Mouse (Mus musculus): Measurements from ENCODE around the gene Epop. TPM values are rescaled to one million over a fixed set of nuclear protein-coding genes. Genes with fewer than 3 reads are reported as not detected.

The Epop gene
- total RNA-seq, 2 experiments from 2014 or later = 0.93 to 1.2 TPM

DNA sequence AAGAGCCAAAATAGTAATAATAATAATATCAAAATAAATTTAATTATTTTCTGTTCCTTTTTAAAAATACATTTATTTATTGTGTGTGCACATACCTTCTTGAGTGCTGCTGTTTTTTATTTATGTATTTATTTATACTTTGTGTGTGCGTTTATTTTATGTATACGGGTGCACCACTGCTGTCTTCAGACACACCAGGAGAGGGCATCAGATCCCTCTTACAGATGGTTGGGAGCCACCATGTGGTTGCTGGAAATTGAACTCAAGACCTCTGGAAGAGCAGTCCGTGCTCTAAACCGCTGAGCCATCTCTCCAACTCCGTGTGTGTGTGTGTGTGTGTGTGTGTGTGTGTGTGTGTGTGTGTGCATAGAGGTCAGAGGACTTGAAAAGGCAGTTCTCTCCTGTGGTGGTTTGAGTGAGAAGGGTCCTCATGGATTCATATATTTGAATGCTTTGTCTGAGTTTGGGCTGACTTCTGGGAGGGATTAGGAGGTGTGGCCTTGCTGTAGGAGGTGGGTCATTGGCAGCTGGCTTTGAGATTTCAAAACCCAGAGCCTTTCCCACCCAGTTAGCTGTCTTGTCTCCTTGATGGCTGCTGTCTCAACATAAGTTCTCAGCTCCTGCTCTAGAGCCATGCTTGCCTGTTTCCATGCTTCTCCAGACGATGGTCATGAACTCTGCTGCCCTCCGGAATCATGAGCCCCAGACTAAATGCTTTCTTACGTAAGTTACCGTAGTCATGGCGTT is 31.4 kb downstream of the Epop start:
- intact Hi-C loops (cut with DNase I) = no loop called here
- DNase-seq = no peak

DNA sequence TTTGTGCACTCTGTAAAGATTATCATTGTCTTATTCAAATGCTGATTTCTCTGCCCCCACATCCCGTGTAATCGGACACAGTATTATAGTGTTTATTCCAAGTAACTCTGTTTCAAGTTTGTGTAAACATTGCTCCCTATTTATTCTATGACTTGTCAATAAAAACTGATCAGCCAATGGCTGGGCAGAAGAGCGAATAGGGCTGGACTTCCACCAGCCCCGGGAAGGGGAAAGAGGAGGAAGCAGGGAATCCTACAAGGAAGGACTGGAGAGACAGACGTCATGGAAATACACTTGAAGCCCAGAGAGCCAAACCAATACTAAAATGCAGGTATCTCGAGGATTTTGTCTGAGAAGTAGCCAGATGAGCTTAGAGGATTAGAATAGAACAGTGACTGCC is 35.4 kb downstream of the Epop start:
- no peak for DNase-seq
- intact Hi-C loops (cut with DNase I) = no loop called here

DNA sequence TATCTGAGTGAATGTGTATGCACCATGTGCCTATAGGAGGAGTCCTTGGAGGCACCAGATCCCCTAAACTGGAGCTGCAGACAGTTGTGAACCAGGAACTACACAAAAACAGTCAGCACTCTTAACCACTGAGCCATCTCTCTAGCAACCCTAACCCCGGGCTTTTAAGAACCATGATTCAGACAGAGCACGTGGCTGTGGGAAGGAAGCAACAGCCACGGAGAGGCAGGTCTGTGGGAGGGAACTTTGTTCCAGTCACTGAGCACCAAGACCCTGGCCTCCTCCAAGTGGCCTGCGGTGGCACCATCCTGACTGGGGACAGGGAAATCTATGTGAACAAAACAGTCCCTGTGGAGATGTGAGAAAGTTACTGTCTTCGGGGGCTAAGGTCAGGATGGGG is 37.6 kb downstream of the Epop start:
- intact Hi-C loops (cut with DNase I) = no loop called here

DNA sequence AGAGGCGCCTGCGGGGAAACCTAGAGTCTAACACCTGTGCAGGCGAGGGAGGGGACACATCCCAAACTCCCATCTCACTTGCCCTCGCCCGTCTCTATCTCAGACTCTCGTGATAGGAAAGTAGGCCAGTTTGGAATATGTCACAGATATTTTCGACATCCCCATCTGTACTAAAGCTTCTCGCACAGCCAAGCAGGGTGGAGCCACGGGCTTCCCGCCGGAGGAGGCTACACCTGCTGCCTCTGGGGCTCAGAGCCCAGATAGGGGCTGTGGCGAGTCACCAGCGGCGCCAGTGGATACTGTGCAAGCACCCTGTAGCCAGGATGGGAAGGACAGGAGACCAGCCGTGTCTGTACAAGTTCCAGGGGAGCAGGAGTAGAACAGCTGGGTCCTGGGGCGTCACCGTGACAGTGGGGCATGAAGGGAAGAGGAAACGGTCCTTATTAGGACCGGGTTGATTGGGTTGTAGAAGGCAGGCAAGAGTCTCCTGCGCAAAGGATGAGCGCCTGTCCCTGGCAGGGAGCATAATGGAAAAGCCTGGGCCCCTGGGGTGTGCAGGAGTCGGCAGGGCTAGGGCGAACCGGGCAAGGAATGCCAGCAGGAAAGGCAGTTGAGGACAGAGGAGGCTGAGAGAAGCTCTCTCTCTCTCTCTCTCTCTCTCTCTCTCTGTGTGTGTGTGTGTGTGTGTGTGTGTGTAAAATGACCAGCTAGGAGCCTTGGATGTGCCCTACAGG is 39.1 kb downstream of the Epop start:
- intact Hi-C loops (cut with DNase I) = no loop called here
- no peak for DNase-seq

More for the DNA sequence above, 37.6 kb downstream of the Epop start:
- DNase-seq = no peak

DNA sequence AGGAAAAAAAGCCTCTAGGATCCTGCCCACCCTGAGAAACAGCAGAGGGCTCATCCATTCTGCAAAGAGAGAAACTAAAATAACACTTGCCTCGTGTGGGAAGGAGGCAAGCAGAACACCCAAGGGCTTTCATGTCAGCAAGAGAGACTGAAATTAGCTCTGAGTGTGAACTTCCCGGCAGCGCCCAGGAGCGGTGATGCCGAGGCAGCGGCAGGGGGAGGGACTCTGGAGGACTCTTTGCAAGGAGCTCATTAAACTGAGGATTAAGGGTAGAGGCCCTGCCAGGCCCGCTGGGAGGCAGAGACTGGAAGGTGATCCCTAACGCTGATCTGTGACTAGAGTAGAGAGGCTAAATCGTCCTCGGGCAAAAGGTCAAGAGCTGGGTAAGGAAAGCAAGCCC is 40.3 kb downstream of the Epop start:
- no peak for DNase-seq
- intact Hi-C loops (cut with DNase I) = no loop called here

DNA sequence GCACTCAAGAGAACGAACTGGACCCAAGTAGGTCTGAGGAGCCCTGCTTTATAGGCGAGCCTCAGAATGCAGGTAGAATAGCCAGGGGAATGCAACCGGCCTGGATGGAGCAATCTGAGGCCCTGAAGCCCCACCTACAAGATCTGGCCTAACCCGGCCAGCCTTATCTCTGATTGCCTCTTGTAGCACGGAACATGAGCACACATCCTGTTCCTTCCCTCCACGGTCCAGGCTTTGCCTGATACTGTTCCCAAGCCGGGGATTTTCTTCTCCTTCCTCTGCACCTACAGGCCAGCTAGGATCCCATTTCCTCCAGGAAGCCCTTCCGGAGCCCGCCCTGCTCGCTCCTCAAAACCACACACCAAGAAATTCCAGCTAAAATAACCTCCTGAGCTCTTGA is 43.6 kb downstream of the Epop start:
- intact Hi-C loops (cut with DNase I) = no loop called here
- DNase-seq = peak in 1 of 2 experiments; percentile 26

DNA sequence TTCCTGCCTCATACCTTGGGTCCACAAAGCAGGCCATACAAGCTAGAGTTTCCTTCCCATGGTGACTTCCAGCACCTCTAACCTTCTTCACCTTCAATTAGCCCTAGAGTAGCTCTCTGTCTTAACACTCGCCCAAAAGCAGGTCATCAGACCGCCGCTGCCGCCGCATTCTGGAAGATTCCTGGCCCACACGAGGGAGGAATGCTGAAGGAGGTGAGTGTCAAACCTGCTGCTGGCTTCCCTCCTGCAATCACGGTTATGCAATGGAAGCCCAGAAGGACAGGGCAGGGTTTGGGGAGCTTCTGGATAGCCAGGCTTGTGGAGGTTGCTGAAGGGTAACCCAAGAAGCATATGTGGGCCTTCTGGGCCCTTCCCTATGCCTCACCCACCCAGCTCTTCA is 45.0 kb downstream of the Epop start:
- intact Hi-C loops (cut with DNase I) = no loop called here
- DNase-seq = no peak

DNA sequence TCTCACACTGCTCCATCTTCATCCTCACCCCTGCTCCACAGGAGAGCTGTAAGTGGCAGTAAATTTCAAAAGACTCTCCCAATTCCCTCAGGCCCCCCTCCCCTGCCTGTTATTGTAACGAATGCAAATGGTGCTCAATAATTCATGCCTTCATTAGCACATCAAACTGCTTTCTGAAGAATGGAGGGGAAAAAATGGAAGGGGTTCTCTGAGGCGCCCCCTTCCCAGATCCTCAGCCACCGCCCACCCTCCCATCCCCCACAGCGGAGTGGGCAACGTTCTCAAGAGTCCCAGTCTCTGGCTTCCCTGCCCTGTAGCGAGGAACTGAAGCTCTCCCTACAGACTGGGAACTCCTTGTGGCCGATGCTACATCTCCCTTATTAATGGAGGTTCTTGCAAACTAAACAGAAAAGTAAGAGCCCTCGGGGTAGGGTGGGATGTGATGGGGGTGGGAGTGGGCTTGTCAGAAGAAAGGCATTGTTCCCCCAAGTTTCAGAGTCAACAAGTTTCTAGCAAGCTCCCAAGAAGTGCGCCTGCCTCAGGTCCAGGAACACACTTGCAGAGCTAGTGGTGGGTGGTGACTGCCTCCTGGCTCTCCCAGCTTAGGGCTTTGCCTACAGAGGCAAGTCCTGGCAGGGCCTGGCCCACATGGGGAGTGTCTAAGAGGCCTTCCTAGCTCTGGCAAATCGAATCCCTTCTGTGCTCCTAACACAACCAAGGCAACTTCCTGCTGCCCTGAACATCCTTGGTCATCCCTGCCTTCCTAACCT is 50.2 kb downstream of the Epop start:
- intact Hi-C loops (cut with DNase I) = loop anchor here (5.0 kb wide), 2 partner anchors 43 to 47 kb away; no protein-coding TSS in a partner anchor
- DNase-seq = no peak

DNA sequence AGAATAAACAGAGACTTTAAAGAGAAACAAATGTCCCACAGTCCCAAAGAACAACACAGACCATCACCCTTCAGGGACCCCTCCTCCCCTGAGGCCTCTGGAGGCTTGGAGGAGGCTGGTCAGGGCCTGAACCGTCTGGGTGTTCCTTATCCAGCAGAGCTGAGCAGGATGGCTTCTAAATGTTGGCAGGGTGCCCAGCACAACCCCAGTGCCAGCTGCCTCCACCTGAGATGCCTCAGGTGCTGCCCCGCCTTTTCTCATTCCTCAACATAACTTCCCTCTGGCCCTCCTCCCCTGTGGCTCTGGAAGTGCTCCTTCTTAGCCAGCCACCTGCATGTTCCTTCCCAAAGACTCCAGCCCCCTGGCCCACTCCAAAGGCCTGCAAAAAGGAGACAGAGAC is 51.2 kb downstream of the Epop start:
- no peak for DNase-seq
- intact Hi-C loops (cut with DNase I) = loop anchor here (5.0 kb wide), 2 partner anchors 44 to 46 kb away; no protein-coding TSS in a partner anchor

Small RNA genes within 50 kb of the gene (microRNA-seq; reads per million reads assigned to microRNA genes)
- gene Gm24158 (0 to 0.24 reads per million in 2 experiments), gene Mir6927 (0.54 to 1.4 reads per million in 2 experiments)

Other genes with a start within 250 kb of the Epop start
- gene Arhgap23, start 214.2 kb downstream of the Epop start, total RNA-seq (2021) = 10 to 100 TPM; 24.8 to 25.1 TPM
- gene 4933428G20Rik, start 129.4 kb downstream of the Epop start, total RNA-seq (2021) = not detected
- gene Srcin1, start 53.5 kb downstream of the Epop start, total RNA-seq (2021) = under 1 TPM; 0.29 to 0.34 TPM
- 10 to 100 TPM; 58.1 to 61.7 TPM for gene Mllt6, start 33.7 kb upstream of the Epop start, total RNA-seq (2021)
- gene Cisd3, start 56.1 kb upstream of the Epop start, total RNA-seq (2021) = 100 to 1,000 TPM; 146 to 147 TPM
- gene Pcgf2, start 70.8 kb upstream of the Epop start, total RNA-seq (2021) = 10 to 100 TPM; 11.1 to 12.9 TPM
- gene Psmb3, start 73.7 kb upstream of the Epop start, total RNA-seq (2021) = 100 to 1,000 TPM; 161 to 169 TPM
- gene Pip4k2b, start 115.0 kb upstream of the Epop start, total RNA-seq (2021) = 10 to 100 TPM; 20.7 to 22.6 TPM
- gene Cwc25, start 136.9 kb upstream of the Epop start, total RNA-seq (2021) = 10 to 100 TPM in 1 of 2 experiments, 1 to 10 TPM in 1; 8.9 to 10.6 TPM
- under 1 TPM in 1 of 2 experiments, not detected in 1; 0.65 TPM for gene 1700001P01Rik, start 146.2 kb upstream of the Epop start, total RNA-seq (2021)
- gene Rpl23, start 152.7 kb upstream of the Epop start, total RNA-seq (2021) = 100 to 1,000 TPM; 503 to 533 TPM
- gene Lasp1, start 169.3 kb upstream of the Epop start, total RNA-seq (2021) = 10 to 100 TPM; 47.8 to 49.6 TPM
- gene B230217C12Rik, start 211.1 kb upstream of the Epop start, total RNA-seq (2021) = 1 to 10 TPM in 1 of 2 experiments, under 1 TPM in 1; 0.95 to 1.1 TPM